8 mouse cellular contexts compared by ENCODE assay signal in genomic region chr12:45013246-45013756, GRCm38 (mm10).
A peak's percentile ranks its signal among the peaks of the same experiment; 100 is the strongest.
DNase-seq lines count a peak whose midpoint lies in the region; ATAC-seq and TF ChIP-seq lines count a peak whose summit lies in the region.

No protein-coding gene starts in this region.

- no peak overlapping the region; the same call in 1 of the 2 replicates for H3K27ac ChIP-seq in kidney, embryonic 14.5 days (ENCODE audit: low read depth, low read length)
- H3K27ac ChIP-seq in forebrain, postnatal 0 days (ENCODE audit: low read depth, low read length) = no peak overlapping the region

- TF ChIP-seq CTCF in forebrain, postnatal 0 days (IDR thresholded peaks at IDR 0.05; ENCODE audit: low read depth) = no peak

- ATAC-seq in kidney, embryonic 14.5 days (ENCODE audit: low FRiP score, low TSS enrichment) = peak; percentile 24; the same call in 1 of the 2 replicates
- ATAC-seq in forebrain, postnatal 0 days = peak; percentile 95

- H3K4me2 ChIP-seq in kidney, embryonic 14.5 days (replicated peaks; ENCODE audit: low read depth, low read length) = no peak overlapping the region
- H3K4me2 ChIP-seq in forebrain, postnatal 0 days (ENCODE audit: low read depth) = no peak overlapping the region

- H3K4me1 ChIP-seq in kidney, embryonic 14.5 days (ENCODE audit: control insufficient read depth, insufficient read depth, low read length) = no peaks in the 10 kb centered on the region; the same call in 1 of the 2 replicates
- peaks cover 6% of the 10 kb centered on the region; the same call in 1 of the 2 replicates for H3K4me1 ChIP-seq in forebrain, postnatal 0 days (ENCODE audit: insufficient read depth)

- no peaks in the 10 kb centered on the region for H3K27me3 ChIP-seq in kidney, embryonic 14.5 days (ENCODE audit: control insufficient read depth, insufficient read depth, low read length)
- no peaks in the 10 kb centered on the region for H3K27me3 ChIP-seq in forebrain, postnatal 0 days (ENCODE audit: insufficient read depth, low read length)

- 60% methylated on average over 5 of the region's 5 CpGs for WGBS in kidney, embryonic 14.5 days
- 28% methylated on average over 5 of the region's 5 CpGs for WGBS in forebrain, postnatal 0 days

- no peaks in the 10 kb centered on the region for H3K9me3 ChIP-seq in kidney, embryonic 14.5 days (ENCODE audit: control insufficient read depth, low read length)
- no peaks in the 10 kb centered on the region for H3K9me3 ChIP-seq in forebrain, postnatal 0 days (ENCODE audit: low read length)

- no peak for DNase-seq in kidney, postnatal 36 days
- DNase-seq in forebrain, postnatal 0 days = peak; percentile 80
- peak; percentile 60 to 66 for DNase-seq in heart, postnatal 36 days
- DNase-seq in left cerebral cortex, postnatal 4 days = peak; percentile 69
- peak; percentile 23 for DNase-seq in right cerebral cortex, postnatal 4 days
- DNase-seq in thymus, postnatal 14 days = no peak
- no peak for DNase-seq in ovary, postnatal 14 days (ENCODE audit: low spot score)

- intact Hi-C loops in heart, postnatal 36 days (cut with DNase I) = loop anchor here (2.0 to 5.0 kb wide), 3 partner anchors 76 to 154 kb away; no protein-coding TSS in a partner anchor
- intact Hi-C loops in left cerebral cortex, postnatal 4 days (cut with DNase I) = no loop called here

- H3K9ac ChIP-seq in kidney, embryonic 14.5 days (ENCODE audit: low read depth, low read length) = no peak overlapping the region
- no peak overlapping the region for H3K9ac ChIP-seq in forebrain, postnatal 0 days

- H3K36me3 ChIP-seq in kidney, embryonic 14.5 days (ENCODE audit: control insufficient read depth, insufficient read depth, low read length) = no peaks in the 10 kb centered on the region
- no peaks in the 10 kb centered on the region for H3K36me3 ChIP-seq in forebrain, postnatal 0 days (ENCODE audit: insufficient read depth)

- no peak overlapping the region for H3K4me3 ChIP-seq in kidney, embryonic 14.5 days (ENCODE audit: low read length)
- H3K4me3 ChIP-seq in forebrain, postnatal 0 days (ENCODE audit: low read depth, low read length) = no peak overlapping the region

Comparison
In these comparisons a context has a peak if more than half of its experiments do, and no peak if none do; other contexts are left out.
1. DNase-seq: peak in forebrain, postnatal 0 days (single experiment), heart, postnatal 36 days (2 of 2), left cerebral cortex, postnatal 4 days (single experiment) and right cerebral cortex, postnatal 4 days (single experiment); none in kidney, postnatal 36 days (0 of 2), thymus, postnatal 14 days (single experiment) and ovary, postnatal 14 days (single experiment).